Comparison of ENCODE assay signal across 8 mouse cellular contexts in genomic region chr15:102517631-102517975, GRCm38 (mm10). TPM values are rescaled to one million over a fixed set of nuclear protein-coding genes. Genes with fewer than 3 reads are reported as not detected.
DNase-seq lines count a peak whose midpoint lies in the region; ATAC-seq and TF ChIP-seq lines count a peak whose summit lies in the region.

No protein-coding gene starts in this region.

- peaks cover 30% of the 10 kb centered on the region for H3K4me1 ChIP-seq in heart, embryonic 15.5 days (replicated peaks)
- H3K4me1 ChIP-seq in G1E (ENCODE audit: insufficient read depth, low read depth, low read length) = peaks cover 53% of the 10 kb centered on the region
- H3K4me1 ChIP-seq in hindbrain, embryonic 10.5 days (replicated peaks) = peaks cover 57% of the 10 kb centered on the region
- peaks cover 60% of the 10 kb centered on the region for H3K4me1 ChIP-seq in midbrain, embryonic 10.5 days

- H3K9ac ChIP-seq in heart, embryonic 15.5 days = peak overlapping the region; percentile 63

- under 1% methylated on average over 10 of the region's 10 CpGs for WGBS in heart, embryonic 15.5 days
- WGBS in hindbrain, embryonic 10.5 days = under 1% methylated on average over 10 of the region's 10 CpGs
- WGBS in midbrain, embryonic 10.5 days = under 1% methylated on average over 10 of the region's 10 CpGs

- peaks cover 14% of the 10 kb centered on the region for H3K36me3 ChIP-seq in heart, embryonic 15.5 days
- peaks cover 30% of the 10 kb centered on the region for H3K36me3 ChIP-seq in G1E (replicated peaks)
- peaks cover 25% of the 10 kb centered on the region for H3K36me3 ChIP-seq in hindbrain, embryonic 10.5 days
- H3K36me3 ChIP-seq in midbrain, embryonic 10.5 days = peaks cover 25% of the 10 kb centered on the region

- H3K27me3 ChIP-seq in heart, embryonic 15.5 days = no peaks in the 10 kb centered on the region
- peaks cover 12% of the 10 kb centered on the region for H3K27me3 ChIP-seq in G1E (ENCODE audit: insufficient read depth, low read length)
- H3K27me3 ChIP-seq in hindbrain, embryonic 10.5 days (ENCODE audit: insufficient read depth, poor library complexity, severe bottlenecking) = no peaks in the 10 kb centered on the region
- no peaks in the 10 kb centered on the region for H3K27me3 ChIP-seq in midbrain, embryonic 10.5 days (ENCODE audit: low read depth, poor library complexity, severe bottlenecking)

- peak overlapping the region; percentile 100 for H3K27ac ChIP-seq in heart, embryonic 15.5 days
- H3K27ac ChIP-seq in hindbrain, embryonic 10.5 days = peak overlapping the region; percentile 99
- H3K27ac ChIP-seq in midbrain, embryonic 10.5 days (replicated peaks) = peak overlapping the region; percentile 98

- no peak for ATAC-seq in heart, embryonic 15.5 days (replicated peaks; ENCODE audit: insufficient number of reproducible peaks, insufficient read depth, low FRiP score, low read depth)
- ATAC-seq in G1E (ENCODE audit: extremely low read depth, insufficient number of reproducible peaks, low FRiP score, poor library complexity, severe bottlenecking) = no peak

- DNase-seq in heart, adult 9 months (ENCODE audit: low spot score in 2 of 2) = no peak
- no peak for DNase-seq in G1E (ENCODE audit: low spot score)
- no peak for DNase-seq in hindbrain, embryonic 10.5 days (ENCODE audit: low spot score)
- no peak for DNase-seq in midbrain, embryonic 10.5 days (ENCODE audit: low spot score)
- DNase-seq in retina, postnatal 1 day = no peak
- DNase-seq in urinary bladder, postnatal 14 days (ENCODE audit: low spot score) = no peak
- no peak for DNase-seq in embryo, embryonic 10.5 days (ENCODE audit: low spot score)

- TF ChIP-seq CTCF in G1E (IDR thresholded peaks at IDR 0.05; ENCODE audit: low read depth, low read length) = no peak

- H3K9me3 ChIP-seq in heart, embryonic 15.5 days (replicated peaks) = no peaks in the 10 kb centered on the region
- no peaks in the 10 kb centered on the region for H3K9me3 ChIP-seq in G1E (replicated peaks)
- H3K9me3 ChIP-seq in hindbrain, embryonic 10.5 days = no peaks in the 10 kb centered on the region
- no peaks in the 10 kb centered on the region for H3K9me3 ChIP-seq in midbrain, embryonic 10.5 days (replicated peaks)

- H3K4me2 ChIP-seq in heart, embryonic 15.5 days = peak overlapping the region; percentile 92

- peak overlapping the region; percentile 82 for H3K4me3 ChIP-seq in heart, embryonic 15.5 days
- H3K4me3 ChIP-seq in G1E (ENCODE audit: low read depth, low read length) = peak overlapping the region; percentile 79
- peak overlapping the region; percentile 73 for H3K4me3 ChIP-seq in hindbrain, embryonic 10.5 days
- peak overlapping the region; percentile 81 for H3K4me3 ChIP-seq in midbrain, embryonic 10.5 days

RNA-seq across cellular contexts. Expression of gene Tarbp2, which starts 0.4 kb away (rescaled TPM):
- polyA plus RNA-seq in heart, embryonic 15.5 days (2015; fragmentation: Nextera tagmentation; extraction: Ambion mirVana) = 78.3 and 87.9 TPM in 2 replicates
- 9.5 and 11.6 TPM in 2 replicates for total RNA-seq in G1E (2014; fragmentation: Nextera tagmentation)
- 32.9 and 41.6 TPM in 2 replicates for total RNA-seq in G1E (2017)
- 58.6 and 63.8 TPM in 2 replicates for polyA plus RNA-seq in G1E (2012)
- polyA plus RNA-seq in hindbrain, embryonic 10.5 days (2016; fragmentation: Nextera tagmentation; extraction: Ambion mirVana) = 132 and 135 TPM in 2 replicates
- 133 and 143 TPM in 2 replicates for polyA plus RNA-seq in midbrain, embryonic 10.5 days (2016; fragmentation: Nextera tagmentation; extraction: Ambion mirVana)

RNA-seq across cellular contexts. Expression of gene Map3k12, which starts 0.7 kb away (rescaled TPM):
- 9.8 and 13.1 TPM in 2 replicates for polyA plus RNA-seq in heart, embryonic 15.5 days (2015; fragmentation: Nextera tagmentation; extraction: Ambion mirVana)
- 0.75 and 1.4 TPM in 2 replicates for total RNA-seq in G1E (2014; fragmentation: Nextera tagmentation)
- 1.9 TPM in 2 replicates for total RNA-seq in G1E (2017)
- polyA plus RNA-seq in G1E (2012) = 0.60 and 0.72 TPM in 2 replicates
- 27.1 and 35.2 TPM in 2 replicates for polyA plus RNA-seq in hindbrain, embryonic 10.5 days (2016; fragmentation: Nextera tagmentation; extraction: Ambion mirVana)
- polyA plus RNA-seq in midbrain, embryonic 10.5 days (2016; fragmentation: Nextera tagmentation; extraction: Ambion mirVana) = 23.4 and 31.8 TPM in 2 replicates

RNA-seq across cellular contexts. Expression of gene Npff, which starts 7.1 kb away (rescaled TPM):
- polyA plus RNA-seq in heart, embryonic 15.5 days (2015; fragmentation: Nextera tagmentation; extraction: Ambion mirVana) = 2.3 and 2.4 TPM in 2 replicates
- total RNA-seq in G1E (2014; fragmentation: Nextera tagmentation) (3.2 and 5.1 TPM in 2 replicates), G1E (2017) (1.1 and 1.8 TPM in 2 replicates)
- polyA plus RNA-seq in G1E (2012) = 0.70 and 0.92 TPM in 2 replicates
- polyA plus RNA-seq in hindbrain, embryonic 10.5 days (2016; fragmentation: Nextera tagmentation; extraction: Ambion mirVana) = 1.5 and 2.4 TPM in 2 replicates
- polyA plus RNA-seq in midbrain, embryonic 10.5 days (2016; fragmentation: Nextera tagmentation; extraction: Ambion mirVana) = 2.0 and 2.9 TPM in 2 replicates

RNA-seq across cellular contexts. Expression of gene Gm10337, which starts 14.1 kb away (rescaled TPM):
- polyA plus RNA-seq in heart, embryonic 15.5 days (2015; fragmentation: Nextera tagmentation; extraction: Ambion mirVana) = 2.0 and 2.6 TPM in 2 replicates
- total RNA-seq in G1E (2014; fragmentation: Nextera tagmentation) (28.7 TPM in 1 of 2 replicates, not detected in the other), G1E (2017) (not detected in 2 replicates)
- not detected in 2 replicates for polyA plus RNA-seq in G1E (2012)
- 3.9 and 11.3 TPM in 2 replicates for polyA plus RNA-seq in hindbrain, embryonic 10.5 days (2016; fragmentation: Nextera tagmentation; extraction: Ambion mirVana)
- polyA plus RNA-seq in midbrain, embryonic 10.5 days (2016; fragmentation: Nextera tagmentation; extraction: Ambion mirVana) = 3.5 TPM in 1 of 2 replicates, not detected in the other

RNA-seq across cellular contexts. Expression of gene Pcbp2, which starts 47.3 kb away (rescaled TPM):
- 130 and 139 TPM in 2 replicates for polyA plus RNA-seq in heart, embryonic 15.5 days (2015; fragmentation: Nextera tagmentation; extraction: Ambion mirVana)
- total RNA-seq in G1E (2014; fragmentation: Nextera tagmentation) = 1,640 and 1,748 TPM in 2 replicates
- 202 and 214 TPM in 2 replicates for total RNA-seq in G1E (2017)
- polyA plus RNA-seq in G1E (2012) = 660 and 876 TPM in 2 replicates
- polyA plus RNA-seq in hindbrain, embryonic 10.5 days (2016; fragmentation: Nextera tagmentation; extraction: Ambion mirVana) = 166 and 207 TPM in 2 replicates
- 194 and 201 TPM in 2 replicates for polyA plus RNA-seq in midbrain, embryonic 10.5 days (2016; fragmentation: Nextera tagmentation; extraction: Ambion mirVana)
